Mouse (Mus musculus): ENCODE measurements around the gene Mrps18c. TPM values are rescaled to one million over a fixed set of nuclear protein-coding genes. Genes with fewer than 3 reads are reported as not detected.

Gene Mrps18c
- polyA plus RNA-seq (2014; fragmentation: Nextera tagmentation; extraction: Ambion mirVana) = 191 and 199 TPM in 2 replicates

DNA sequence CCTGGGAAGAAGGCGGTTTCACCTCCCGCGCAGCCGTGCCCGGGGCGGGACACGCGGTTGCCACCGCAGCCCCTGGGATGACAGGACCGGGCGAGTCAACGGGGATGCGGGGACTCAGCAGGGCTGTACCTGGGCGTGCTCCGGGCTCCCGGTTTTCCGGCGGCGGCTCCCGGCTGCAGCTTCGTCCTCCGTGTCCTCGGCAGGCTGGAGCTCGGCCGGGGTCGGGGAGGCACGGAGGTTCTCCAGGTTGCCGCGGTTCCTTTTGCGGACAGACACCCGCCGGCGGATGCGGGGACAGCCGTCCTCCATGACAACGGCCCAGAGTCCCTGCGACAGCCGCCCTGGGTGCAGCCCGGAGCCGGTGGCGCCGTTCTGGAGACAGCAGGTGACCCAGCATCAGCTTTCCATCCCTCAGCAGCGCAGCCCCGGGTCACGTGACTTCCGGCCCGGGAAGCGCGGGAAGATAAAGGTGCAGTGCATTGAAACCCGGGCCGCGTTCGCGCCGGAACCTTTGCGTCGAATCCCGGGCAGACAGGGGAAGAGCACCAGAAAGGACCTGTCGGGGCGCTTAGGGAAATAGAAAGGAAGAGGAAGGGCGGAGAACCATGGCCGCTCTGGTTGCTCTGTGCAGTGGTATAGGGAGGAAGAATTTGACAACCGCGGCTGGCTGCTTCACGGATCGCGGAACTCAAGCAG is at the start of gene Mrps18c, which contains the start of gene Helq:
Mrps18c (plus strand) TSS at position 463 of the 696 bp plus-strand sequence.
Helq (minus strand) TSS at position 434 of the 696 bp plus-strand sequence.
- WGBS = under 1% methylated on average over 67 of the region's 67 CpGs
- Histone ChIP-seq H3K9ac (ENCODE audit: low read length) (peak within 1 kb of the TSS; percentile 79), H3K4me3 (ENCODE audit: low read depth, low read length) (peak within 1 kb of the TSS; percentile 81), H3K36me3 (ENCODE audit: control insufficient read depth, insufficient read depth, low read length) (no peaks in the 10 kb centered on the region), H3K27me3 (ENCODE audit: control insufficient read depth, insufficient read depth, low read length) (no peaks in the 10 kb centered on the region), H3K27ac (replicated peaks; ENCODE audit: low read depth, low read length) (no peak within 1 kb of the TSS), H3K4me2 (ENCODE audit: low read depth, severe bottlenecking) (peak within 1 kb of the TSS; percentile 90), H3K9me3 (ENCODE audit: control insufficient read depth, low read length) (no peaks in the 10 kb centered on the region), H3K4me1 (ENCODE audit: control insufficient read depth, insufficient read depth, low read length) (peaks cover 9% of the 10 kb centered on the region; the same call in 1 of the 2 replicates)
- DNase-seq (ENCODE audit: low spot score) (peak; percentile 95), ATAC-seq (ENCODE audit: insufficient number of reproducible peaks, low FRiP score, low TSS enrichment, low read depth) (peak; percentile 94)

DNA sequence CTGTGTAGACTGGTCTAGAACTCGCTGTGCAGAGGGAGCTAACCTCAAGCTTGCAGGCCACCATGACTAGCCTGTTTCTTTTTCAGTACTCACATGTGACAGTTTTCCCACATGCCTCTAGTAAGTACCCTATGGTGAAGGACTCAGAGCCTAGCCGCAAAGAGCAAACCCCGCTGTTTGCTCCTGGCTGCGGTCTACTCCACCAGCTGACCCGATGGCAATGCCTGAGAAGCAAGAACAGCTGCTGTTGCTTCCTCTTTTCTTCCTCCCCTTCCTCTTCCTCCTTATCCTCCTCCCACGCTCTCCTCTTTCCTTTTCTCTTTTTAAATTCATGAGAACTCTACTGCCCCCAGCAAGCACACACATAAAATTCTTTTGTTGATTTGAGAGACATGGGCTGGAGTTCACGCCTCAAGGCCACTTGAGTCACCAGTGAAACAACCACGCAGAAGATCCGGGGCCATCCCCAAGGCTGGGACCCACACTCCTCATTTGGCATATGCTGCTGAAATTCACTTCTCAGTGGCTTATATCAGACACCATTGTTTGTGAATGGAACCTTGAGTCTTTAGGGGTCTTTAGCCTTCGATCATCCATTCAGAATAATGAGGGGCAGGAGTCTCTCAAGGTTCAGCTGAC is 47.7 kb upstream of the Mrps18c start:
- DNase-seq (ENCODE audit: low spot score) = no peak
- H3K27me3 ChIP-seq (ENCODE audit: control insufficient read depth, insufficient read depth, low read length) = no peaks in the 10 kb centered on the region
- no peak overlapping the region for H3K9ac ChIP-seq (ENCODE audit: low read length)
- H3K4me1 ChIP-seq (ENCODE audit: control insufficient read depth, insufficient read depth, low read length) = no peaks in the 10 kb centered on the region
- H3K27ac ChIP-seq (replicated peaks; ENCODE audit: low read depth, low read length) = no peak overlapping the region
- no peak overlapping the region for H3K4me2 ChIP-seq (ENCODE audit: low read depth, severe bottlenecking)
- H3K36me3 ChIP-seq (ENCODE audit: control insufficient read depth, insufficient read depth, low read length) = no peaks in the 10 kb centered on the region
- no peak for ATAC-seq (ENCODE audit: insufficient number of reproducible peaks, low FRiP score, low TSS enrichment, low read depth)
- WGBS = 86% methylated on average over 10 of the region's 10 CpGs
- H3K4me3 ChIP-seq (ENCODE audit: low read depth, low read length) = no peak overlapping the region
- no peaks in the 10 kb centered on the region for H3K9me3 ChIP-seq (ENCODE audit: control insufficient read depth, low read length)

DNA sequence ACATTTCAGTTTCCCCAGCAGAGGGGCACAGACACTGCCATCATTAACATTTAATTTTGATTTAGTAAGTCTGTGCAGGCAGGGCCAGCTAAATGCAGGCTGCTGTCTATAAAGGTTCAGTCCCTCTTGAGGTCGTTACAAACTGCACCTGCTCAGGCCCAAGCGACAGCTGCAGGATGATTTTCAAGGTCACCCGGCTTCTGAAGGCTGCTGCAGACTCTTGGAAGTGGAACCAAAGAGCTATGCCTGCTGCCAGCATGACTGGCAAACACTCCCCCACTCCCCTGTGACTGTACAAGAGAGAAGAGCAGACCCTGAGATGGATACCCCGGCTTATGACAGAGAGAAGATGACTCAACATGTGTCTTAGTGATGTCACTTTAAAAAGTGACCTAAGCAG is 46.8 kb upstream of the Mrps18c start:
- Histone ChIP-seq H3K4me3 (ENCODE audit: low read depth, low read length) (no peak overlapping the region), H3K36me3 (ENCODE audit: control insufficient read depth, insufficient read depth, low read length) (no peaks in the 10 kb centered on the region), H3K4me2 (ENCODE audit: low read depth, severe bottlenecking) (no peak overlapping the region), H3K27me3 (ENCODE audit: control insufficient read depth, insufficient read depth, low read length) (no peaks in the 10 kb centered on the region), H3K9me3 (ENCODE audit: control insufficient read depth, low read length) (no peaks in the 10 kb centered on the region), H3K27ac (replicated peaks; ENCODE audit: low read depth, low read length) (no peak overlapping the region), H3K4me1 (ENCODE audit: control insufficient read depth, insufficient read depth, low read length) (no peaks in the 10 kb centered on the region), H3K9ac (ENCODE audit: low read length) (no peak overlapping the region)
- DNase-seq (ENCODE audit: low spot score) = no peak
- no peak for ATAC-seq (ENCODE audit: insufficient number of reproducible peaks, low FRiP score, low TSS enrichment, low read depth)
- 69% methylated on average over 4 of the region's 4 CpGs for WGBS

DNA sequence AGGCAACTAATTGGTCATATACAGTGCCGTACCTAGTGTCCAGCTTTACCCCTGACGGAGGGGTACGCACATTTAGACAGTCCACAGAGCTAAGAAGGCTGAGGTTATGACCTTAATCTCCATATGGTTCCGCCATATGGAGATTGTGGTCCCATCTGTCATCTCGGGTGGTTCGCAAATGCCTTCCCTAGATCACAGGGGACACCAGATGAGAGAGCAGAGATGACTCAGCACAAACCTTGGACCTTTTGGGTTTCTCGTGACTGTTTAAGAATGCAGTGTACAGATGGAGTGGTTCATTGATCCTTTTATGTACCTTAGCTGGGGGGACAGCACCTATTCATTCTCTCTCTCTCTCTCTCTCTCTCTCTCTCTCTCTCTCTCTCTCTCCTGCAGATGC is 45.0 kb upstream of the Mrps18c start:
- WGBS = 71% methylated on average over 7 of the region's 7 CpGs
- DNase-seq (ENCODE audit: low spot score) = no peak
- no peaks in the 10 kb centered on the region for H3K9me3 ChIP-seq (ENCODE audit: control insufficient read depth, low read length)
- H3K4me1 ChIP-seq (ENCODE audit: control insufficient read depth, insufficient read depth, low read length) = no peaks in the 10 kb centered on the region
- ATAC-seq (ENCODE audit: insufficient number of reproducible peaks, low FRiP score, low TSS enrichment, low read depth) = no peak
- no peak overlapping the region for H3K9ac ChIP-seq (ENCODE audit: low read length)
- H3K4me3 ChIP-seq (ENCODE audit: low read depth, low read length) = no peak overlapping the region
- H3K4me2 ChIP-seq (ENCODE audit: low read depth, severe bottlenecking) = no peak overlapping the region
- H3K27me3 ChIP-seq (ENCODE audit: control insufficient read depth, insufficient read depth, low read length) = no peaks in the 10 kb centered on the region
- H3K27ac ChIP-seq (replicated peaks; ENCODE audit: low read depth, low read length) = no peak overlapping the region
- H3K36me3 ChIP-seq (ENCODE audit: control insufficient read depth, insufficient read depth, low read length) = no peaks in the 10 kb centered on the region

DNA sequence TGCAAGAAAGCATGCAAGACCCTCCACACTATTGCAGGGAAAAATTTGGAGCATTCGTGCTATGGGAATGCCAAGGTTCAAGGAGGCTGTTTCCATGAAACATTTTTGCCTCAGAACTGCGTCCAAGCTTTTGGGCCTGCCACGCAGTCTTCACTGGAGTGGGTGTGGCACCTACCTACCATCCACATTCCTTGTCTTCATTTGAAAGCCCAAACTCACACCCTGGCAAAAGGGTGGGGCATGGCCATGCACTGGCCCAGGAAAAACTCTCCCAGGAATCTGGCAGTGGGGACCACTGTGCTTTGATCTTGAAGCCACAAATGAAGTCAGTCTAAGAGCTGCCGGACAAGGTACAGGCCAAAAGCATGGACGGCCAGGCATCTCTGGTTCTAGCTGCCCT is 40.3 kb upstream of the Mrps18c start:
- peaks cover 2% of the 10 kb centered on the region; the same call in 1 of the 2 replicates for H3K36me3 ChIP-seq (ENCODE audit: control insufficient read depth, insufficient read depth, low read length)
- DNase-seq (ENCODE audit: low spot score) (no peak), ATAC-seq (ENCODE audit: insufficient number of reproducible peaks, low FRiP score, low TSS enrichment, low read depth) (no peak)
- H3K4me3 ChIP-seq (ENCODE audit: low read depth, low read length) = no peak overlapping the region
- H3K9ac ChIP-seq (ENCODE audit: low read length) = no peak overlapping the region
- WGBS = 95% methylated on average over 5 of the region's 5 CpGs
- H3K4me1 ChIP-seq (ENCODE audit: control insufficient read depth, insufficient read depth, low read length) = no peaks in the 10 kb centered on the region
- no peaks in the 10 kb centered on the region for H3K27me3 ChIP-seq (ENCODE audit: control insufficient read depth, insufficient read depth, low read length)
- no peaks in the 10 kb centered on the region for H3K9me3 ChIP-seq (ENCODE audit: control insufficient read depth, low read length)
- H3K4me2 ChIP-seq (ENCODE audit: low read depth, severe bottlenecking) = no peak overlapping the region
- no peak overlapping the region for H3K27ac ChIP-seq (replicated peaks; ENCODE audit: low read depth, low read length)

DNA sequence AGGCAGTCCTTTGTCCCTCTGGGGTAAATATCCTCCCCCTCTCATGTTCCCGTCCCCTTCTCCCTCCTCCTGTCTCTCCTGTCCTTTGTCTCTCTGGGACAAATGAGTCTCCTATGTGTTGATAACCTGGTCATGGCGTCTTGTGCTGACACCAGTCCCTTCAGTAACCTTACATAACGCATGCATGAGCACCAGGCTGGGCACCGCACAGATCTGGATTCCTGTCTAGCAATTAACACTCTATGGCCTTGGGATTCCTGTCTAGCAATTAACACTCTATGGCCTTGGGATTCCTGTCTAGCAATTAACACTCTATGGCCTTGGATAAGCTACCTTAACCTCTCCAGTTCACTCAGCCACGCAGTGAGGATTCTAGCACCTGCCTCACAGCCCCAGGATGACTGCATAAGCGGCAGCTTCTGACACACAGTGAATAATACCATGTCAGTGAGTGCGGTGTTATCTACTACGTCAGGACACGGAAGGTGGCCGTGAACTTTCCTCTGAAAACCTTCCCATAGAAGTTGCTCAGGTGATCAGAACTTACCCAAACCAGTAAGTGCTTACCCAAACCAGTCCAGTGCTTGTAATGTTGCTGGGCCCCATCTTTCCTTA is 38.3 kb upstream of the Mrps18c start:
- ATAC-seq (ENCODE audit: insufficient number of reproducible peaks, low FRiP score, low TSS enrichment, low read depth) = no peak
- no peaks in the 10 kb centered on the region for H3K9me3 ChIP-seq (ENCODE audit: control insufficient read depth, low read length)
- H3K27ac ChIP-seq (replicated peaks; ENCODE audit: low read depth, low read length) = no peak overlapping the region
- no peak overlapping the region for H3K9ac ChIP-seq (ENCODE audit: low read length)
- H3K4me2 ChIP-seq (ENCODE audit: low read depth, severe bottlenecking) = no peak overlapping the region
- 88% methylated on average over 10 of the region's 10 CpGs for WGBS
- no peaks in the 10 kb centered on the region for H3K27me3 ChIP-seq (ENCODE audit: control insufficient read depth, insufficient read depth, low read length)
- no peaks in the 10 kb centered on the region for H3K4me1 ChIP-seq (ENCODE audit: control insufficient read depth, insufficient read depth, low read length)
- no peak overlapping the region for H3K4me3 ChIP-seq (ENCODE audit: low read depth, low read length)
- no peak for DNase-seq (ENCODE audit: low spot score)
- H3K36me3 ChIP-seq (ENCODE audit: control insufficient read depth, insufficient read depth, low read length) = peaks cover 8% of the 10 kb centered on the region; the same call in 1 of the 2 replicates

DNA sequence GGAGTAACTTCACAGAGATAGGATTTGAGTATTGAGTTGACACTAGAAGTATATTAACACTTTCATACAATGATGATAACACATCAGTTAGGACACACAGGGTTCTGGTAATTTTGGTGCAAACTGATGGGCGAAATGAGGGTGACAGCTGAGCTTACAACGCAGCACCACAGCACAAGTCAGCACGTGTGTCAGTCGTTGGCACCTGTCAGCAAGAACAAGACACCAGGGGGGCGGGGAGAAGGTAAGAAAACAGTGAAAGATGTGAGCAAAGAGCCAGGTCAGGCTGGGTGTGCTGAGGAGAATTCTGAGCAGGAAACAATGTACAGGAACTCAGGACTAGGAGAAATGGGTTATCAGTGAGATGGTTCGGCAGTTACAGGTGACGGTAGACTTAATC is 36.7 kb upstream of the Mrps18c start:
- Histone ChIP-seq H3K4me2 (ENCODE audit: low read depth, severe bottlenecking) (no peak overlapping the region), H3K36me3 (ENCODE audit: control insufficient read depth, insufficient read depth, low read length) (peaks cover 11% of the 10 kb centered on the region; the same call in 1 of the 2 replicates), H3K4me3 (ENCODE audit: low read depth, low read length) (no peak overlapping the region), H3K9me3 (ENCODE audit: control insufficient read depth, low read length) (no peaks in the 10 kb centered on the region), H3K9ac (ENCODE audit: low read length) (no peak overlapping the region), H3K27ac (replicated peaks; ENCODE audit: low read depth, low read length) (no peak overlapping the region), H3K27me3 (ENCODE audit: control insufficient read depth, insufficient read depth, low read length) (no peaks in the 10 kb centered on the region), H3K4me1 (ENCODE audit: control insufficient read depth, insufficient read depth, low read length) (no peaks in the 10 kb centered on the region)
- DNase-seq (ENCODE audit: low spot score) (no peak), ATAC-seq (ENCODE audit: insufficient number of reproducible peaks, low FRiP score, low TSS enrichment, low read depth) (no peak)
- 93% methylated on average over 7 of the region's 7 CpGs for WGBS

DNA sequence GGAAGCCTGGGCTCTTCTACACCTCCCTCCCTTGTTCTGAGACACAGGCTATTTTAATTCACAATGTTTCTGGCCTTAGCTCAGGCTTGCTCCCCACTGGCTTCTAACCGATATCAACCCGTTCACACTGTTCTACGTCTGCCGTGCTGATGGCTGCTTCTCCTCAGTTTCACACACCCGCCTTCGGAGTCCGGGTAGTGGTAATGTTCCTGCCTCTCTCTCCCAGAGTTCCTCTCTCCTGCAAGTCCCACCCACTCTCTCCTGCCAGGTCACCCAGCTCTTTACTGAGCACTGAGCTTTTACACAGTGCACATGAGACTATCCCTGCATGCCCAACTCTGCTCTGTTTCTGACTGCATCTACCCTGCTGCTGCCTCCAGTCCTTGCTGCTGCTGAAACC is 32.4 kb upstream of the Mrps18c start:
- no peaks in the 10 kb centered on the region for H3K27me3 ChIP-seq (ENCODE audit: control insufficient read depth, insufficient read depth, low read length)
- ATAC-seq (ENCODE audit: insufficient number of reproducible peaks, low FRiP score, low TSS enrichment, low read depth) (no peak), DNase-seq (ENCODE audit: low spot score) (no peak)
- H3K36me3 ChIP-seq (ENCODE audit: control insufficient read depth, insufficient read depth, low read length) = peaks cover 16% of the 10 kb centered on the region; the same call in 1 of the 2 replicates
- H3K9ac ChIP-seq (ENCODE audit: low read length) = no peak overlapping the region
- no peak overlapping the region for H3K4me3 ChIP-seq (ENCODE audit: low read depth, low read length)
- 96% methylated on average over 7 of the region's 7 CpGs for WGBS
- H3K27ac ChIP-seq (replicated peaks; ENCODE audit: low read depth, low read length) = no peak overlapping the region
- H3K4me1 ChIP-seq (ENCODE audit: control insufficient read depth, insufficient read depth, low read length) = no peaks in the 10 kb centered on the region
- no peaks in the 10 kb centered on the region for H3K9me3 ChIP-seq (ENCODE audit: control insufficient read depth, low read length)
- no peak overlapping the region for H3K4me2 ChIP-seq (ENCODE audit: low read depth, severe bottlenecking)
